Mouse (Mus musculus) bone marrow, adult 2 months (tissue): ENCODE measurements at regions not wholly inside any gene's neighbourhood (a gene's known extent, or its start where the extent isn't known, plus 50 kb on each side); places are given as distances from the start of the nearest gene placed in this dataset.

ENCODE experiments used
- CTCF ChIP-seq: fragments of 200-500 bp; IDR thresholded peaks from 2 replicates; pipeline ENCODE4 v1.5.1; 2011; ENCODE audit warnings: low read length, control low read depth; ENCODE audit not compliant: control insufficient read depth, insufficient read depth
- POLR2A ChIP-seq: fragments of 200-500 bp; IDR thresholded peaks from 2 replicates; pipeline ENCODE4 v1.6.1; 2011; ENCODE audit warnings: low read depth, mild to moderate bottlenecking, control low read depth, low read length, borderline replicate concordance; ENCODE audit not compliant: control insufficient read depth

- no peak for TF ChIP-seq POLR2A
- no peak for TF ChIP-seq CTCF
These were observed 105.0 kb upstream of the Ly86 start for GRCm38 (mm10) chr13:37240048-37240447.
